Mouse (Mus musculus) kidney, embryonic 16.5 days (tissue): Measurements from ENCODE around the gene Kdelr3. TPM values are rescaled to one million over a fixed set of nuclear protein-coding genes. Genes with fewer than 3 reads are reported as not detected.

Experiments
- ATAC-seq: fragments of 200-750 bp; cut with Nextera tagmentation; 2 replicates; pipeline ENCODE4 v1.8.0; 2017; ENCODE audit warnings: moderate TSS enrichment; ENCODE audit not compliant: low FRiP score, low TSS enrichment
- H3K27ac ChIP-seq: fragments of 300-500 bp; sonication (generic); 2 replicates; pipeline ENCODE4 v1.5.1; 2014; ENCODE audit warnings: low read length
- H3K27me3 ChIP-seq: fragments of 300-500 bp; sonication (generic); 2 replicates; pipeline ENCODE4 v1.6.1; 2014; ENCODE audit warnings: low read length, control low read depth, mixed read lengths; ENCODE audit not compliant: insufficient read depth
- H3K36me3 ChIP-seq: fragments of 300-500 bp; sonication (generic); 2 replicates; pipeline ENCODE4 v1.6.1; 2014; ENCODE audit warnings: low read length, control low read depth, mixed read lengths; ENCODE audit not compliant: insufficient read depth
- H3K4me1 ChIP-seq: fragments of 300-500 bp; sonication (generic); 2 replicates; pipeline ENCODE4 v1.6.1; 2014; ENCODE audit warnings: low read length, control low read depth, mixed read lengths; ENCODE audit not compliant: insufficient read depth
- H3K4me2 ChIP-seq: fragments of 300-500 bp; sonication (generic); replicated peaks from 2 replicates; pipeline ENCODE4 v1.6.1; 2014; ENCODE audit warnings: low read depth, low read length
- H3K4me3 ChIP-seq: fragments of 300-500 bp; sonication (generic); 2 replicates; pipeline ENCODE4 v1.5.1; 2014; ENCODE audit warnings: mild to moderate bottlenecking, low read length
- H3K9ac ChIP-seq: fragments of 300-500 bp; sonication (generic); replicated peaks from 2 replicates; pipeline ENCODE4 v1.6.1; 2014; ENCODE audit warnings: low read length
- H3K9me3 ChIP-seq: fragments of 300-500 bp; sonication (generic); 2 replicates; pipeline ENCODE4 v1.6.1; 2016; ENCODE audit warnings: low read length, control low read depth
- WGBS: fragments of 180-500 bp; shearing (Covaris S2); extraction: QIAGEN DNeasy Blood & Tissue Kit; methylation state at CpG from one replicate; pipeline ENCODE4 v1.1.7; 2014; 5-methylcytosine and 5-hydroxymethylcytosine counted together
- polyA plus RNA-seq: library from polyadenylated mRNA; unstranded; fragments of >200 nt; fragmentation: Nextera tagmentation; extraction: Ambion mirVana; gene quantifications from 2 replicates; pipeline ENCODE4 v1.2.1, GENCODE M21; 2015

The Kdelr3 gene
- polyA plus RNA-seq, 1 experiment from 2014 or later = 72.9 TPM

- no peak for ATAC-seq
- H3K9me3 ChIP-seq = no peaks in the 10 kb centered on the region
- H3K9ac ChIP-seq = no peak overlapping the region
- no peaks in the 10 kb centered on the region for H3K4me1 ChIP-seq
- no peaks in the 10 kb centered on the region for H3K36me3 ChIP-seq
- no peak overlapping the region for H3K4me2 ChIP-seq
- no peak overlapping the region for H3K4me3 ChIP-seq
- H3K27ac ChIP-seq = no peak overlapping the region
- H3K27me3 ChIP-seq = peaks cover 9% of the 10 kb centered on the region; the same call in 1 of the 2 replicates
- WGBS = 43% methylated on average over 11 of the region's 11 CpGs
These were observed 26.7 kb upstream of the Kdelr3 start for GRCm38 (mm10) chr15:79489463-79489862.

DNA sequence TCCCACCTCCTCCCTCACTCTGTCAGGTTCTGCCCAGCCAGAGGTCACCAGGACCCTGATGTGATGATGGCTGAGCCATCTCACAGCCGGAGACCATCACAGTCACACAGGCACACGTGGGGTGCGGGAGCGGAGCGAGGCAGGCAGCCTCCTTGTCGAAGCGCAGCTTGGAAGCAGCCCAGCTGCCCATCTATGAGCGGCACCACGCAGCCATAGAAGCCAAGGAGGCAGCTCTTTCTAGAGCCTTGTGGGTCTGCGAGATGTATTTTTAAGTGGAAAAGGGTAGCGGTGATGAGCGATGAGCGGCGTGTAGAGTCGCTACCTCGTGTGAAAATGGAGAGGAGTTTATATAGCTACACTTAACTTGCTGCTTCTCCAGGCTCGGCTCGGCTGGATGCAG is 22.7 kb upstream of the Kdelr3 start:
- Histone ChIP-seq H3K9me3 (no peaks in the 10 kb centered on the region), H3K4me3 (no peak overlapping the region), H3K9ac (no peak overlapping the region), H3K4me1 (no peaks in the 10 kb centered on the region), H3K27ac (no peak overlapping the region), H3K36me3 (no peaks in the 10 kb centered on the region), H3K27me3 (peaks cover 12% of the 10 kb centered on the region; the same call in 1 of the 2 replicates), H3K4me2 (no peak overlapping the region)
- 25% methylated on average over 18 of the region's 18 CpGs for WGBS
- ATAC-seq = no peak

GRCm38 (mm10) chr15:79500110-79500509 is 16.1 kb upstream of the Kdelr3 start:
- no peak for ATAC-seq
- H3K27me3 ChIP-seq = peaks cover 33% of the 10 kb centered on the region
- WGBS = 81% methylated on average over 17 of the region's 17 CpGs

DNA sequence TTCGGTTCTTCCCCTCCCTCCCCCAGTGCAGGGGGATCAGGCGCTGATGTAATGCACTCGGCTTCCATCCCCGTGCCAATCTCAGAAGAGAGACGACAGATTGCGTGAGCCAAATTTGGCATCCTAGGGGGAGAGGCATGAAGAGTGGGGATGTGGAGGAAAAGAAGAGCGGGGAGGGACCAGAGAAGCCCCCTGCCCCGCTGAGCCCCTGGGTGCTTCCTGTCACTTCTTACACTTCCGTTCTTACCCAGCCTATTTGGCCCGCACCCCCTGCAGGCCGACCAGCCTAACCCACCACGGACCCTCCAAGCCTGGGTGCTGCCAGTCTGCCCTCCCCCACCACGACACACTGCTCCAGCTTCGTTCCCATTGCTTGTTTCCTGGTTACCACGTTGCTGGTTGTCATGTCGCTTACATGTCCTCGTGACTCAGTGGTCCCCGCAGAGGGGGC is 13.3 kb upstream of the Kdelr3 start:
- Histone ChIP-seq H3K4me3 (no peak overlapping the region), H3K27me3 (peaks cover 53% of the 10 kb centered on the region), H3K9ac (no peak overlapping the region), H3K4me1 (peaks cover 13% of the 10 kb centered on the region; the same call in 1 of the 2 replicates), H3K27ac (no peak overlapping the region), H3K9me3 (no peaks in the 10 kb centered on the region), H3K4me2 (no peak overlapping the region), H3K36me3 (no peaks in the 10 kb centered on the region)
- 18% methylated on average over 18 of the region's 18 CpGs for WGBS
- ATAC-seq = no peak

More at GRCm38 (mm10) chr15:79500110-79500509, 16.1 kb upstream of the Kdelr3 start:
- Histone ChIP-seq H3K4me2 (no peak overlapping the region), H3K9ac (no peak overlapping the region), H3K9me3 (no peaks in the 10 kb centered on the region), H3K4me1 (peaks cover 6% of the 10 kb centered on the region; the same call in 1 of the 2 replicates), H3K36me3 (no peaks in the 10 kb centered on the region), H3K27ac (no peak overlapping the region), H3K4me3 (no peak overlapping the region)

- Histone ChIP-seq H3K9ac (no peak overlapping the region), H3K36me3 (no peaks in the 10 kb centered on the region), H3K4me2 (no peak overlapping the region), H3K4me3 (no peak overlapping the region), H3K27me3 (peaks cover 58% of the 10 kb centered on the region), H3K9me3 (no peaks in the 10 kb centered on the region), H3K4me1 (peaks cover 13% of the 10 kb centered on the region; the same call in 1 of the 2 replicates), H3K27ac (no peak overlapping the region)
- ATAC-seq = no peak
- 64% methylated on average over 5 of the region's 5 CpGs for WGBS
These were observed 12.8 kb upstream of the Kdelr3 start for GRCm38 (mm10) chr15:79503438-79503837.

DNA sequence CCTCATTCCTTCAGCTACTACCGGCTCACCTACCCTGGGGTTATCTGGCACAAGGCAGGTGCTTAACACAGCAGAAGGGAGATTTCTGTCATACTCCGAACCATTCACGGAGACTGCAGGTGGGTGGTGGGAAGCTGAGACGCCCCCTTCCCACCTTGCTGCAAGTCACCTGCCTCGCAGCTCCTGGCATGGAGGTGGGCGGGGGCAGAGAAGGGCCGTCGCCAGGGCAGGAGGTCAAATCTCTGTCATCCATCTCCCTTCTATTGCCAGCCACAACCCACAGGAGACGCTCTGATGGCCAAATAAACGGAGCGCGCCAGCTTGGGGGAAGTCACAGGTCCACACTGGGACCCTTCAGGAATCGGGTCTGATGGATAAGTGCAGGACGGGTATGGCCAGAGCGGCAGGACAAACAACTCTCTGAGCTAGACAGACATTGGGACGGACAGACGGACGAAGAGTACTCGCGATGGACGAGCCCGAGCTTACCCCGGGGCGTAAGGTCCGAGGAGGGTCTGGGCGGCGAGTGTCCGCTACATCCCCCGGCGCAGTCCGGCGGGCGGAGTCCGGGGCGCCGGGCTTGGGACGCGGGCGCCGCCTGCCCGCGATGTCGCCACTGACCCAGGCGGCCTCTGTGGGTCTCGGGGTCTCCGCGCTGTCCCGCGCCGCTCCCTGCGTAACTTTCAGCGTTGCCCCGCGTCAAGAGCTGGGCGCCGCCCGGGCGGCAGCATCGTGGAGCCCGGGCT is 11.3 kb upstream of the Kdelr3 start, which contains the start of gene Kcnj4:
TSS of gene Kcnj4 (minus strand) at position 535 of the 746 bp plus-strand sequence.
- Histone ChIP-seq H3K27ac (no peak within 1 kb of the TSS), H3K4me2 (peak within 1 kb of the TSS; percentile 80), H3K9me3 (no peaks in the 10 kb centered on the region), H3K27me3 (peaks cover 65% of the 10 kb centered on the region), H3K4me3 (peak within 1 kb of the TSS; percentile 59), H3K36me3 (no peaks in the 10 kb centered on the region), H3K9ac (peak within 1 kb of the TSS; percentile 67), H3K4me1 (peaks cover 13% of the 10 kb centered on the region; the same call in 1 of the 2 replicates)
- ATAC-seq = peak; percentile 14; the same call in 1 of the 2 replicates
- WGBS = 1% methylated on average over 60 of the region's 60 CpGs

- peaks cover 74% of the 10 kb centered on the region for H3K27me3 ChIP-seq
- WGBS = under 1% methylated on average over 43 of the region's 71 CpGs
- peak; percentile 66; the same call in 1 of the 2 replicates for ATAC-seq
These were observed 10.5 kb upstream of the Kdelr3 start for GRCm38 (mm10) chr15:79505616-79506283.

GRCm38 (mm10) chr15:79506460-79506859 is 9.8 kb upstream of the Kdelr3 start:
- peaks cover 81% of the 10 kb centered on the region for H3K27me3 ChIP-seq
- no peak overlapping the region for H3K27ac ChIP-seq
- no peak overlapping the region for H3K9ac ChIP-seq
- no peak for ATAC-seq
- peak overlapping the region; percentile 80 for H3K4me2 ChIP-seq
- no peak overlapping the region for H3K4me3 ChIP-seq
- peaks cover 17% of the 10 kb centered on the region for H3K4me1 ChIP-seq
- 30% methylated on average over 7 of the region's 7 CpGs for WGBS
- H3K9me3 ChIP-seq = no peaks in the 10 kb centered on the region
- no peaks in the 10 kb centered on the region for H3K36me3 ChIP-seq

More at GRCm38 (mm10) chr15:79505616-79506283, 10.5 kb upstream of the Kdelr3 start:
- Histone ChIP-seq H3K4me2 (peak overlapping the region; percentile 80), H3K9me3 (no peaks in the 10 kb centered on the region), H3K4me3 (peak overlapping the region; percentile 59), H3K4me1 (peaks cover 13% of the 10 kb centered on the region; the same call in 1 of the 2 replicates), H3K36me3 (no peaks in the 10 kb centered on the region), H3K9ac (peak overlapping the region; percentile 67), H3K27ac (no peak overlapping the region)

DNA sequence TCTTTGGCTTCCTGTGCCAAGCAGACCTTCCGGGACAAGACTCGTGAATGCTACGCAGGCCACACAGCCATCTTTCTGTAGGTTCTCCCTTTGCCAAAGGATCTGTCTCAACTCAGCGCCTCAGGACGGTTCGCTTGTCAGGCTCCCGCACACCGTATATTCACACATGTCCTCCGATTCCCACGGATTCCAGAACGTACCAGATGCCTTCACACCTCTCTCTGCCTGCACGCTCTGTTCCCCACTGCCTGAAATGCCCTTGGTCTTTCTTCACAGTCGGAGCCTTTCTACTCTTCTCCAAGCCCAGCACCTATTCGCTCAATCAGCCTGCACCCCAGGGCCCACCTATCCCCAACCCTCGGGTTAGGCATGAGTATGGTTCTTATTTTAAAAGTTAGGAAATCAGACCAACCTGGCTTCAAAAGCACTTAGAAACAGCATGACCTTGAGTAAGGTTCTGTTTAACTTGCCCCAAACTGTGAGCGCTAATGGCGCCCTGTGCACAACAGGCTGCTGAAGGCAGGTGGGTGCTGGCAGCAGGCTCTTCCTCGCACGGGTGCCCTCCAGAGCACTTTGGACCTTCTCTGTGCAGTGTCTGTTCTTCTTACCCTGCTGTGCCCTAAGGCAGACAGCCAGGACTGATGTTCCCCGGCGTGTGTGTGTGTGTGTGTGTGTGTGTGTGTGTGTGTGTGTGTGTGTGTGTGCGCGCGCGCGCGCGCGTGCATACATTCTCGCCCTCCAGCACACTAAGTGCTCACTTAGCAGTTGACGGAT is 9.0 kb upstream of the Kdelr3 start:
- Histone ChIP-seq H3K27ac (no peak overlapping the region), H3K27me3 (peaks cover 77% of the 10 kb centered on the region), H3K36me3 (no peaks in the 10 kb centered on the region), H3K9me3 (no peaks in the 10 kb centered on the region), H3K4me1 (peaks cover 23% of the 10 kb centered on the region), H3K4me3 (no peak overlapping the region), H3K9ac (no peak overlapping the region), H3K4me2 (no peak overlapping the region)
- WGBS = 44% methylated on average over 30 of the region's 31 CpGs
- ATAC-seq = no peak
